Mouse (Mus musculus): ENCODE measurements around the gene Tenm2. TPM values are rescaled to one million over a fixed set of nuclear protein-coding genes. Genes with fewer than 3 reads are reported as not detected.

The Tenm2 gene
- polyA plus RNA-seq, 1 experiment, result 0.32 TPM

DNA sequence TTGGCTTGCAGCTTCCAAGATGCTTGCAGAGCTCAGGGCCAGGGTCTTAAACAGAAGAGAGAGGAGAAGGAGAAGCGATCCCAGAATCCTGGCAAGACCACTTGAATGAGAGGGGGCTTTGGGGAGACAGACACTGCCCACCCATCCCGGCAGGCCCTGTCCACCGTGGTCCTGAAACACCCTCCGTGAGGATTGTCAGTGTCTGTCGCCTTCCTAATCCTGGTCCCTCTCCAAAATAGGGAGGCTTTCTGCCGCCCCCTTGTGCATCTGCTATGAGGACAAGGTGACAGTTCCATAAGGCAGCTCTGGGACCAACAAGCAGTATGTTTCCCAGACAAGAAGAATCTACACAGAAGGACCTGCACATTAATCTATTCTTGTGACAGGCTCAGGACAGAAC is 1007.6 kb downstream of the Tenm2 start:
- TF ChIP-seq POLR2A (IDR thresholded peaks at IDR 0.05; ENCODE audit: control insufficient read depth, low read depth, low read length), result no peak
- TF ChIP-seq CTCF (IDR thresholded peaks at IDR 0.05; ENCODE audit: control insufficient read depth, insufficient read depth, insufficient replicate concordance, low read depth, low read length), result no peak
- Histone ChIP-seq H3K27ac (ENCODE audit: control insufficient read depth, insufficient read depth, low read depth, low read length) (no peak overlapping the region), H3K27me3 (ENCODE audit: control insufficient read depth, insufficient read depth, low read length) (no peaks in the 10 kb centered on the region)

DNA sequence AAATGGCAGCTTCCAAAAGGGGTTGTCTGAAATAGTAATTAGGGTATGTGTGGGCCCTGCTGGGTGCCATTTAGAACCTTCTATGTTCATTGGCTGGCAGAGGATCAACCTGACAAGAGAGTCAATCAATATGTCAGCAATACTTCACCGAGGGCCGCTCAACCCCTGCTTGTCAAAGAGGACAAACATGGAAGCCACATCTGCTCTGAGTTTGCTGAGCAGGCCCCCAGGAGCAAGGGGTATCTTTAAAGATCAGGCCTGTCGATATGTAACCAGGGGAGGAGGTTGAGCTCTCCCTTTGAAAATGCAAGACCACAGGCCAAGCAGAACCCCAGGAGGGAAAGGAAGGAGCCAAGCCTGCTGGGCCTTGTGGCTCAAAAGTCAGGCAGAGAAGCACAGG is 1009.7 kb downstream of the Tenm2 start:
- H3K4me3 ChIP-seq (ENCODE audit: control insufficient read depth, low read depth, low read length), result no peak overlapping the region
- no peak for TF ChIP-seq POLR2A (IDR thresholded peaks at IDR 0.05; ENCODE audit: control insufficient read depth, low read depth, low read length)
- no peak for TF ChIP-seq CTCF (IDR thresholded peaks at IDR 0.05; ENCODE audit: control insufficient read depth, insufficient read depth, insufficient replicate concordance, low read depth, low read length)
- no peaks in the 10 kb centered on the region for H3K27me3 ChIP-seq (ENCODE audit: control insufficient read depth, insufficient read depth, low read length)
- H3K27ac ChIP-seq (ENCODE audit: control insufficient read depth, insufficient read depth, low read depth, low read length), result no peak overlapping the region
- no peaks in the 10 kb centered on the region for H3K4me1 ChIP-seq (ENCODE audit: control insufficient read depth, insufficient read depth, low read length)
- no peaks in the 10 kb centered on the region for H3K36me3 ChIP-seq (ENCODE audit: control insufficient read depth, insufficient read depth, low read length)

More for the DNA sequence above, 1007.6 kb downstream of the Tenm2 start:
- H3K4me1 ChIP-seq (ENCODE audit: control insufficient read depth, insufficient read depth, low read length), result no peaks in the 10 kb centered on the region
- no peak overlapping the region for H3K4me3 ChIP-seq (ENCODE audit: control insufficient read depth, low read depth, low read length)
- no peaks in the 10 kb centered on the region for H3K36me3 ChIP-seq (ENCODE audit: control insufficient read depth, insufficient read depth, low read length)

DNA sequence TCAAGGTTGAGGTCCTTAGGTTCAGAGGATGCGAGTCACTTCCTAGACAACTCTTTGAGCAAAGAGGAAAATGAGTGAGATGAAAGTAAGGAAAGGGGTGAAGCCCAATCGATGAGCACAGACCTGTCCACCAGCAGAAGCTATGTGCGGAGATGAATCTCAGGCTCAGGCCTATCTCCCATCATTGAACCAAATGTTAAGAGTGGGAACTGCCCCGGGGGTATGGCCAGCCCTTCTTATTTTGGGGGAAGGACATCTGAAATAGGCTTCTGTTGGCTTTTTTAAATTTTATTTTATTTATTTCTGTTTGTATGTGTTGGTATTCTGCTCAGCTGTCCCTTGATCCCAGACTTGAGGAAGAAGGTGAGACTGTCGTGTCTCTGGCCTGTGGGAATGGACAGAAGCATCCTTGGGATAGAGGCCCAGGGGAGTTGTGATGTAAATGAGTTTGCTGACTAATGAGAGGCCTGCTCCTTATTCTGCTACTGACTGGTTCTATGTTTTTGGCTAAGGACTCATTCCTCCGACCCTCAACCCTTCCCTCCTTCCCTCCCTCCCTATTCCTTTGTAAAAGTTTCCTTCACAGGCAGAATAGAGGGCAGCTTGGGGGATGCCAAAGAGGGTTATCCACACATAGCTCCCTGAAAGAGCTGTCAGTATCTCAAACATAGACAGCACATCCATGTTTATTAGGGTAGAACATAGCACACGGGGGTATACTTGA is 1011.9 kb downstream of the Tenm2 start:
- Histone ChIP-seq H3K4me1 (ENCODE audit: control insufficient read depth, insufficient read depth, low read length) (no peaks in the 10 kb centered on the region), H3K4me3 (ENCODE audit: control insufficient read depth, low read depth, low read length) (no peak overlapping the region), H3K27ac (ENCODE audit: control insufficient read depth, insufficient read depth, low read depth, low read length) (no peak overlapping the region), H3K27me3 (ENCODE audit: control insufficient read depth, insufficient read depth, low read length) (no peaks in the 10 kb centered on the region), H3K36me3 (ENCODE audit: control insufficient read depth, insufficient read depth, low read length) (no peaks in the 10 kb centered on the region)
- TF ChIP-seq POLR2A (IDR thresholded peaks at IDR 0.05; ENCODE audit: control insufficient read depth, low read depth, low read length) (no peak), CTCF (IDR thresholded peaks at IDR 0.05; ENCODE audit: control insufficient read depth, insufficient read depth, insufficient replicate concordance, low read depth, low read length) (no peak)

DNA sequence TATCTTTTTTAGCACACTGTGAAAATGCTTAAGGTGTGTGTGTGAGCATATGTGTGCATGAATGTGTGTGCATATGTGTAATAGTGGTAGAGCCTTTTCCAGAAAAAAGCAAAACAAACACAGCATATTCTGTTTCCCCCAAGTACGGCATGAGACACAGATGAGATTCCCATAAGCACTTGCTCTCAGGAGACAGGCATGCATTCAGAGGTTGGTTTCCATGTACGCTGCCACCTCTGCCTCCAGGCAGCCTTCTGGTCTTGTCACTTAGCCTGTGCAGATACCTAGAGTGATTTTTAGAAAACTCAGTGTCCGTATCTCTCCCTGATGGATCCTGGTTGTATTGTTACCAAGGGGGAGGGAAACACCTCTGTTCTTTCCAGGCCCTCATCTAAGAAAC is 1013.7 kb downstream of the Tenm2 start:
- Histone ChIP-seq H3K4me3 (ENCODE audit: control insufficient read depth, low read depth, low read length) (no peak overlapping the region), H3K36me3 (ENCODE audit: control insufficient read depth, insufficient read depth, low read length) (no peaks in the 10 kb centered on the region), H3K4me1 (ENCODE audit: control insufficient read depth, insufficient read depth, low read length) (no peaks in the 10 kb centered on the region), H3K27me3 (ENCODE audit: control insufficient read depth, insufficient read depth, low read length) (no peaks in the 10 kb centered on the region), H3K27ac (ENCODE audit: control insufficient read depth, insufficient read depth, low read depth, low read length) (no peak overlapping the region)
- TF ChIP-seq CTCF (IDR thresholded peaks at IDR 0.05; ENCODE audit: control insufficient read depth, insufficient read depth, insufficient replicate concordance, low read depth, low read length), result no peak
- no peak for TF ChIP-seq POLR2A (IDR thresholded peaks at IDR 0.05; ENCODE audit: control insufficient read depth, low read depth, low read length)

DNA sequence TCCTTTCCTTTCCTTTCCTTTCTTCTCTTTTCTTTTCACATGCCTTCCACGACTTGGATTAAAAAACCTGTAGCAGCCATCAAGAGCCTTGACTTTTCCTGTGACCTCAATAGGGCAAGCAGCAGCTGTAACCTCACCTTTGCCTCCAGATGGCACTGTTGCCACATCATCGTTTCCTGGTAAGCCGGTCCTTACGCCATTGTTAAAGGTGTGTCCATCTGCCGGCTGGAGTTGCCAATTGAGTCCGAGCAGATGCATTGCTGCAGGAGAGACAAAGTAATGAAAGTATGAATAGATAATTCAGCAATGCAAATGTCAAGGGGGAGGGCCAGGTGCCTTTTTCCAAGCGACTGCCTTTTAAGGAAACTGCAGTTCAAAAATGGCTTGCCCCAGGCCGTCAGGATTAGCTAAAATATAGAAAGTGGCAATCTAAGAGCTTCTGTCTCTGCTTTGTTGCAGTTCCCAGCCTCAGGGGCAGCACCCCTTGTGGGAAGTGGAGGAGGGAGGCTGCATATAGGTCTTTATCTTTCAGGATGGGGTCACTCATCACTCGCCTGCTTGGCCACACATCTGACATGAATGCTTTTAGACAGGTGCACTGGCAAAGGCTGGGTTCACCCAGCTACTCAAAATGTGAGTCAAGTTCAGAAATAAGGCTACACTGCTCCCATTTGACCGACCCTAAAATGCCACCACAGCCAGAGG is 1014.3 kb downstream of the Tenm2 start:
- no peak overlapping the region for H3K4me3 ChIP-seq (ENCODE audit: control insufficient read depth, low read depth, low read length)
- H3K4me1 ChIP-seq (ENCODE audit: control insufficient read depth, insufficient read depth, low read length), result no peaks in the 10 kb centered on the region

DNA sequence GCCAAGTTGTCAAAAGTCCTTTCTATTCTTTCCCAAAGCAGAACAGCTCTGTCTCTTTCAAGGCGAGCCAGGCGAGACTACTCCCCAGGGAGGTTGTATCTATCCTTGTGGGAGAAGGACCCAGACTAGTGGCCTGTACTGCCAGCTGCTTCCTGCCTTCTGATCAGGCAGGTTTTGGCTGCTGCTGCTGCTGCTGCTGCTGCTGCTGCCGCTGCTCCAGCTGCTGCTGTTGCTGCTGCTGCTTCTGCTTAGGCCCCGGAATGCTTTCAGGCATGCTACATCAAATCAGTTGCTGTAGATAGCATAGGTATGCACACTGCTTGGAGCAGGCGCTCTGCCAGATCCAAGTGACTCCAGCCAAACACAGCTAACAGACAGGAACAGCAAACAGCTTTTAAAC is 1015.1 kb downstream of the Tenm2 start:
- Histone ChIP-seq H3K4me3 (ENCODE audit: control insufficient read depth, low read depth, low read length) (no peak overlapping the region), H3K27ac (ENCODE audit: control insufficient read depth, insufficient read depth, low read depth, low read length) (no peak overlapping the region; the same call in 1 of the 2 replicates), H3K36me3 (ENCODE audit: control insufficient read depth, insufficient read depth, low read length) (no peaks in the 10 kb centered on the region), H3K27me3 (ENCODE audit: control insufficient read depth, insufficient read depth, low read length) (no peaks in the 10 kb centered on the region), H3K4me1 (ENCODE audit: control insufficient read depth, insufficient read depth, low read length) (no peaks in the 10 kb centered on the region)
- TF ChIP-seq POLR2A (IDR thresholded peaks at IDR 0.05; ENCODE audit: control insufficient read depth, low read depth, low read length), result no peak

More for the DNA sequence above, 1014.3 kb downstream of the Tenm2 start:
- no peak for TF ChIP-seq POLR2A (IDR thresholded peaks at IDR 0.05; ENCODE audit: control insufficient read depth, low read depth, low read length)
- peak; percentile 76; the same call in 1 of the 2 replicates for TF ChIP-seq CTCF (IDR thresholded peaks at IDR 0.05; ENCODE audit: control insufficient read depth, insufficient read depth, insufficient replicate concordance, low read depth, low read length)
- Histone ChIP-seq H3K27me3 (ENCODE audit: control insufficient read depth, insufficient read depth, low read length) (no peaks in the 10 kb centered on the region), H3K27ac (ENCODE audit: control insufficient read depth, insufficient read depth, low read depth, low read length) (no peak overlapping the region), H3K36me3 (ENCODE audit: control insufficient read depth, insufficient read depth, low read length) (no peaks in the 10 kb centered on the region)

DNA sequence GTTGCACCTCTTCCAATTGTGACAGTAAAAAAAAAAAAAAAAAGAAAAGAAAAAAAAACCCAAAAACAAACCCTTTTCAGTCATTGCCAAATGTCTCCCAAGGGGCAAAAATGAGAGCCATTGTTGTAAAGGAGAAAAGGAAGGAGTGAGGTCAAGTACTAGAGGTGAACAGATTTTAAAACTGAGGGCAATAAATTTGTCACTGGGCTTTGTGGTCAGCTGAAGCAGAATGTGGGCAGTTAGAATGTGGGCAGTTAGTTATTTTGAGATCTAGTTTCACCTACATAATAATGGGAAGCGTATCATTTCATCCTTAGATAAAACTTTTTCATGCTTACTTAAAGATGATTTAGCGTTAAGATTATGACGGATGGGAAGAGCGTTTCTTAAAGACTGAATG is 1016.2 kb downstream of the Tenm2 start:
- Histone ChIP-seq H3K27ac (ENCODE audit: control insufficient read depth, insufficient read depth, low read depth, low read length) (no peak overlapping the region), H3K27me3 (ENCODE audit: control insufficient read depth, insufficient read depth, low read length) (no peaks in the 10 kb centered on the region), H3K4me3 (ENCODE audit: control insufficient read depth, low read depth, low read length) (no peak overlapping the region), H3K36me3 (ENCODE audit: control insufficient read depth, insufficient read depth, low read length) (no peaks in the 10 kb centered on the region), H3K4me1 (ENCODE audit: control insufficient read depth, insufficient read depth, low read length) (no peaks in the 10 kb centered on the region)
- TF ChIP-seq CTCF (IDR thresholded peaks at IDR 0.05; ENCODE audit: control insufficient read depth, insufficient read depth, insufficient replicate concordance, low read depth, low read length) (no peak), POLR2A (IDR thresholded peaks at IDR 0.05; ENCODE audit: control insufficient read depth, low read depth, low read length) (no peak)

All from testis, adult 2 months (tissue).